Mouse (Mus musculus) E14TG2a.4 (cell line): ENCODE measurements at regions not wholly inside any gene's neighbourhood (a gene's known extent, or its start where the extent isn't known, plus 50 kb on each side); places are given as distances from the start of the nearest gene placed in this dataset.
A peak's percentile ranks its signal among the peaks of the same experiment; 100 is the strongest.

Experiments used
- H3K27me3 ChIP-seq: 2 replicates; pipeline ENCODE4 v1.6.1; 2014; ENCODE audit warnings: low read length, control low read depth; ENCODE audit not compliant: insufficient read depth
- H3K36me3 ChIP-seq: 2 replicates; pipeline ENCODE4 v1.6.1; 2014; ENCODE audit warnings: low read length, control low read depth; ENCODE audit not compliant: insufficient read depth
- H3K4me1 ChIP-seq: replicated peaks from 2 replicates; pipeline ENCODE4 v1.6.1; 2014; ENCODE audit warnings: low read depth, low read length, control low read depth
- H3K4me3 ChIP-seq: replicated peaks from 2 replicates; pipeline ENCODE4 v1.5.1; 2014; ENCODE audit warnings: mild to moderate bottlenecking, low read length
- H3K9me3 ChIP-seq: 2 replicates; pipeline ENCODE4 v1.6.1; 2014; ENCODE audit warnings: low read length, control low read depth
- CTCF ChIP-seq: conservative IDR thresholded peaks from 2 replicates; pipeline ENCODE4 v1.5.1; 2014; ENCODE audit warnings: low read length
- NANOG ChIP-seq: IDR thresholded peaks from 2 replicates; pipeline ENCODE4 v1.6.1; 2014; ENCODE audit warnings: borderline replicate concordance, low read length, mixed read lengths
- POU5F1 ChIP-seq: IDR thresholded peaks from 2 replicates; pipeline ENCODE4 v1.6.1; 2014; ENCODE audit warnings: low read length, borderline replicate concordance

DNA sequence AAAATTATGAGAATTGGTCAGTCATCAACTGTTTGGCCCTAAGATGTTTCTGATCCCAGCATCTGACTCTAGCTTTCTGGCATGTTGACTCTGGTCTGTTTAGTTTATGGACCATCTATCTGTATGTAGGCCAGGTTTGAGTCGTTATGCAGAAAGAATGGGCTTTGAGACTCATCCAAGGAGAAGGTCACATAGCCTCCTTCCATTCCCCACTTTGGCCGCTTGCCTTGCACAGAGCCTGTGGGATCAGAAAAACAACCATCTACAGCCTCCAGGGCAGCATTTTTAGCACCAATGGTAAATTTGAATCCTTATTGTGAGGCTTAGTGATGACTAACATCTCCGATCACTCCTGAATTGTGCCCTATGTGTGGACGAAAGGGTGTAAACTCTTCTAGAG, 257.9 kb upstream of the Id4 start:
- Histone ChIP-seq H3K4me3 (no peak overlapping the region), H3K36me3 (no peaks in the 10 kb centered on the region), H3K4me1 (no peaks in the 10 kb centered on the region), H3K9me3 (no peaks in the 10 kb centered on the region), H3K27me3 (peaks cover 5% of the 10 kb centered on the region; the same call in 1 of the 2 replicates)
- TF ChIP-seq CTCF (no peak), POU5F1 (no peak), NANOG (no peak)

DNA sequence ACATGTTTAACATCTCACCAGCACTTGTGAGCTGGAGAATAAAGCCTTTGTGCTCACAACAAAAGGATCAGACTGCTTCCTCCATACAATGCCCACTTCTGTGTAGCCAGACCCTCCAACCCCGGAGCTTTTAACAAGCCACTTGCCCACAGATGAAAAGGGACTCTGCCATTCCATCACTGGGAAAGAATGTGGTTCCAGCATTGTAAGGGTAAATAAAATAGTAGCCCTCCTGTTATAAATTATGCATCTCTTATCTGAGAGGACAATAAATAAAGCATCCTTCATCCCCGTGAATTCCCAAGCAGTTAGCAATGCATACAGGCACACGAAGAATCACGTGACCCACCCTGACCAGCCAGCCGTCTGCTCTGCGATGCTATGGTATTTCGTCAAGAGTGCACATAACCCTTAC, 247.7 kb upstream of the Id4 start:
- H3K4me1 ChIP-seq: peaks cover 16% of the 10 kb centered on the region
- no peaks in the 10 kb centered on the region for H3K9me3 ChIP-seq
- H3K4me3 ChIP-seq: no peak overlapping the region
- no peaks in the 10 kb centered on the region for H3K27me3 ChIP-seq
- no peaks in the 10 kb centered on the region for H3K36me3 ChIP-seq
- no peak for TF ChIP-seq CTCF
- TF ChIP-seq NANOG: no peak
- TF ChIP-seq POU5F1: no peak

DNA sequence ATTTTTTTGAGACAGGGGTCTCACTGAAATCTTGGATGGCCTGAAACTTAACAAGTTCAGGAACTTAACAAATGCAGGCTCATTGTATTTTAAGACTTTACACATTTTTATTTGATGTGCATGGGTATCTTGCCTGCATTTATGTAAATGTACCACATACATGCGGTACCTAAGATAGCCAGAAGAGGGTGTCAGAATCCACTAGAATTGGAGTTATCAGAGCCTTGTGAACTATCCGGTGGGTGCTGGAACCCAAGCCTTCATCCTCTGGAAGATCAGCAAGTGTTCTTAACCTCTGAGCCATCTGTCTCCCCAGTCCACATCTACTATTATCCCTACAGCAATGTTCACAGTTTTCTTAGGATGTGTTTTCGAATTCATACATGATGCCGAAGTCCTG, 245.7 kb upstream of the Id4 start:
- Histone ChIP-seq H3K27me3 (no peaks in the 10 kb centered on the region), H3K36me3 (no peaks in the 10 kb centered on the region), H3K4me1 (peaks cover 23% of the 10 kb centered on the region), H3K9me3 (no peaks in the 10 kb centered on the region), H3K4me3 (no peak overlapping the region)
- TF ChIP-seq NANOG: no peak
- peak; percentile 41 for TF ChIP-seq CTCF

DNA sequence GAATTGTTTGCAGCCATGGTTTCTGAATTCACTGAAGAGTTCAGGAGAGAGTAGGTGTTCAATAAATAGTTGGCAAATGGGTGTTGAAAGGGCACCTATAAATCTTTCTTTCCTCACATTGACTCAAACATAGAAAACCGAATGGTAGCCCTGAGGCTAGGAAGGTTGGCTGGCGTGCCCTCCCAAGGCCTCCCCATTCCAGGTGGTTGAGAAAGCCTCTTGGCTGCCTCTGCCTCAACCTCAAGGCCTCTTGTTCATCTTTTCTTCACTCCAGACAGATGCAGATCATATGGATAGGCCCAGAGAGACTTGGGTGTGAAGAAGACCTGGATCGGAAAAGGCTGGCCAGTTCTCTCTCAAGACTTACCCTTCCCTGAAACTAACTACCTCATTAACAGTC, 245.0 kb upstream of the Id4 start:
- H3K36me3 ChIP-seq: no peaks in the 10 kb centered on the region
- H3K4me1 ChIP-seq: peaks cover 23% of the 10 kb centered on the region
- H3K27me3 ChIP-seq: no peaks in the 10 kb centered on the region
- TF ChIP-seq POU5F1 (no peak), CTCF (no peak), NANOG (no peak)
- H3K4me3 ChIP-seq: no peak overlapping the region
- no peaks in the 10 kb centered on the region for H3K9me3 ChIP-seq

DNA sequence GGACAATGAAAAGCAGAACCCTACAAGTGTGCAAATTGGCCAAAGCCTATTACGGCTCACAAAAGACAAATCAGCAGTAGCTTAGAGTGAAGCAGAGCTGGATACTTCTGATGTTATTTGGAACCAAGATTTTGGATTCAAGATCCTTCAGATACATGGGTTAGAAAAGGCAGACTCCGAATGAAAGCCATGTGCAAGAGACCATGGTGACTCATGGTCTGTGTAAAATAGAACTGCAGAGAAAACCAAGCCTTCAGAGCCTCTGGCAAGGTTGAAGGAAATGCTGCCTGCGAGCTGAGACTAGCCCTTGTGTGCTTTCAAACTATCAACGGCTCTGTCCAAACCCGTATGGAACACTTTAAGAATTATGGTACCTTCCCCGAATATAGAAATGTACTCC, 244.4 kb upstream of the Id4 start:
- peaks cover 23% of the 10 kb centered on the region for H3K4me1 ChIP-seq
- TF ChIP-seq NANOG: no peak

DNA sequence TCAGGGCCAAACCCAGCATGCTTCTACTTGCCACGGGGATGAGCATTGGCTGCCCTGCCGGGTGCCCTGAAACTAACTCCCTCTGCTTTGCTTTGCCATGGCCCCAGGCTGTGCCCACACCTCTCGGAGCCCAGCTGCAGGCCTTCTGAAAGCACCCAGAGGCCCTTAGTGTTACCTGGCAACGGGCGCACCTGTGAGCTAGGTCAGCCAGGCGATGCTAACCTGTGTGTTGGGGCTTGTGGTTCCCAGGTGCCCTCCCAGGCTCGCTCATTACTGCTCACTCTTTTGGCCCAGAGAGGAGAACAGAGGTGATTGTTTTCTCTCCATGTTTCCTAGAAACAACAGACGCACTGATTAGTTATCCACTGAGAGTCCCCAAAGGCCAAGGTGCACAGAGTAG, 243.4 kb upstream of the Id4 start:
- no peaks in the 10 kb centered on the region for H3K27me3 ChIP-seq
- H3K4me3 ChIP-seq: peak overlapping the region; percentile 39; the same call in 1 of the 2 replicates
- peaks cover 23% of the 10 kb centered on the region for H3K4me1 ChIP-seq
- H3K36me3 ChIP-seq: no peaks in the 10 kb centered on the region
- TF ChIP-seq NANOG: no peak
- no peak for TF ChIP-seq CTCF
- no peak for TF ChIP-seq POU5F1
- H3K9me3 ChIP-seq: no peaks in the 10 kb centered on the region

More for the DNA sequence above, 244.4 kb upstream of the Id4 start:
- H3K9me3 ChIP-seq: no peaks in the 10 kb centered on the region
- no peak overlapping the region for H3K4me3 ChIP-seq
- no peaks in the 10 kb centered on the region for H3K27me3 ChIP-seq
- H3K36me3 ChIP-seq: no peaks in the 10 kb centered on the region

DNA sequence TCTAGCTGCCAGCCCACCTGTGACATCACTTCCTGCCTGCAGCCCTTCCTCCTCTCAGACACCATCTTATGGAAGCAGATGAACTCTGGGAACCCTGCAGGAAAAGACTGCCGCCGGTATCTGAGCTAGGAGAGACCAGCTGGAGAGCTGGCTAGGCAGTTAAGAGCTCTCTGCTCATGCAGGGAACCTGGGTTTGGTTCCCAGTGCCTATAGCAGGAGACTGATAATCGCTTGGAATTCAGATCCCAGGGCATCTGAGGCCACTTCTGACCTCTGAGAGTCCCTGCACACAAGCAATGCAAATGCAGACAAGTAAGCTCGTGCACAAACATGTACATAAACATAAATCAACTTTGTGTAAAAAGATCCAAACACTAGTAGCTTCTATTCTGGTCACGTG, 242.4 kb upstream of the Id4 start:
- Histone ChIP-seq H3K36me3 (no peaks in the 10 kb centered on the region), H3K27me3 (no peaks in the 10 kb centered on the region)
- no peak for TF ChIP-seq NANOG
- TF ChIP-seq POU5F1: no peak
- no peak for TF ChIP-seq CTCF

DNA sequence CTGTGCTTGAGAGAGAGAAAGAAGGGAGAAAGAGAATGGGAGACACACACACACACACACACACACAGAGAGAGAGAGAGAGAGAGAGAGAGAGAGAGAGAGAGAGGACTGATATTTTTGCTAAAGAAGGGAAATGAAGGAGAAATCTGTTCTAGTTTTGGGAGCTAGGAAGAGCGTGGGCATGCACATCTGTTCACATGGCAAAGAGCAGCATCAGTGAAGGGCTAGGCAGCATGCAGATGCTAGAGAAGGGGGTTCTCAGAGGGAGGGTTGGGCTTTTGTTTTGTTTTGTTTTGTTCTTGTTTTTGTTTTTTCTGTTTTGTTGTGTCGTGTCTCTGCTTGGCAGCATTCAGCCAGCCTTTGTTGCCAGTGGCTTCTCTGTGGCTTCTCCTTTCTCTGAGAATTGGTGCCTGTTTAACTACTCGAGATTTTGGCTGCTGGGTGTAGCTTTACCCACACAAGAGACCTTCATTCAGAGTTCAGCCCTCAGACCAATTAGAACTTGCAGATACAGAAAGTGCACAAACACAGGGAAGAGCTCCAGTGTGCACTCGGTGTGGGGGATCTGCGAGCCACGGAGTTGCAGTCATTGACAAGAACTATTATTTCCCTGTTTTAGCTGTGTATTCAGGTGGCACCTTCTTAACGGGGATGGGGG, 237.9 kb upstream of the Id4 start:
- Histone ChIP-seq H3K4me1 (peaks cover 9% of the 10 kb centered on the region), H3K9me3 (no peaks in the 10 kb centered on the region), H3K36me3 (no peaks in the 10 kb centered on the region), H3K4me3 (no peak overlapping the region), H3K27me3 (no peaks in the 10 kb centered on the region)
- no peak for TF ChIP-seq NANOG
- TF ChIP-seq CTCF: no peak
- no peak for TF ChIP-seq POU5F1

More for the DNA sequence above, 242.4 kb upstream of the Id4 start:
- Histone ChIP-seq H3K9me3 (no peaks in the 10 kb centered on the region), H3K4me1 (peaks cover 23% of the 10 kb centered on the region), H3K4me3 (no peak overlapping the region)

DNA sequence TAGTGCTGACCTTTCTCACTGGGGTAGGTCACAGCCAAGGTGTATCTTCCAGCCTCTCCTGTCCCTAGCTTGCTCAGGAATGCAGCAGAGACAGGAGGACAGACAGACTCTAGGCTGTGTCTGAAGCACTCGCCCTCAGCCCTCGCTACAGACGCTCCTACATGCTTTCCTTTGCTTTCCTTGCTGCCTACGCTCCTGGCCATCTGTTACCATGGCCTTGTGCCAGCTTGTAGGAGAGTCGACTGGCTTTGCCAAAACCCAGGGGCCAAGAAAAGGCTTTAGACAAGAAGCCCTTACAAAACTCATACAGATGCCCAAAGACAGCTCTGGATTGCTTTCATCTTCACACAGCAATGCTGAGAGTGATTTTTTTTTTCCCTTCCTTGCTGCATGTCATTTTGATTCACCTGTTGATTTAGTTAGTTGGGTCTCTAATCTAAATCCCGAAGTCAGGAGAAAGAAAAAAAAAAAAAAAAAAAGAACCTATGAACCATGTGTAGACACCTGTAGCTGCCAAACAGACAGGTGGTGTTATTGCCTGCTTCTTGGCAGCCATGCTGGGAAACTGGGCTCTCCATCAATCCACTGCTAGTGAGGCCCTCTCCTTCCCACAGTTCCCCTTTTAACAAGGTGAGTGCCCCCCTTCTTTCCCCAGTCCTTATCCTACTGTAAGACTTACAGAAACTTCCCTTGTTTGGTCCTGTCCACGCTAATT, 233.1 kb upstream of the Id4 start:
- no peak overlapping the region for H3K4me3 ChIP-seq
- H3K36me3 ChIP-seq: no peaks in the 10 kb centered on the region
- H3K4me1 ChIP-seq: no peaks in the 10 kb centered on the region
- no peaks in the 10 kb centered on the region for H3K9me3 ChIP-seq
- TF ChIP-seq CTCF (no peak), POU5F1 (no peak), NANOG (no peak)
- 0 out of 2 replicates have a peak, but pooled peaks cover 3% of the 10 kb centered on the region for H3K27me3 ChIP-seq
